8 mouse cellular contexts compared by ENCODE assay signal in genomic region chr7:128739462-128740277, GRCm38 (mm10). TPM values are rescaled to one million over a fixed set of nuclear protein-coding genes. Genes with fewer than 3 reads are reported as not detected.
A peak's percentile ranks its signal among the peaks of the same experiment; 100 is the strongest.
DNase-seq lines count a peak whose midpoint lies in the region; ATAC-seq and TF ChIP-seq lines count a peak whose summit lies in the region.

No protein-coding gene starts in this region.

- peaks cover 3 to 26% of the 10 kb centered on the region in 2 experiments; a peak in 2 of 4 replicates for H3K4me1 ChIP-seq in MEL (ENCODE audit: control insufficient read depth in 1 of 2, insufficient read depth in 2 of 2, low read length in 2 of 2)
- H3K4me1 ChIP-seq in cortical plate, adult 2 months (ENCODE audit: control insufficient read depth, insufficient read depth, low read length), result peaks cover 4% of the 10 kb centered on the region; the same call in 1 of the 2 replicates
- peaks cover 18% of the 10 kb centered on the region for H3K4me1 ChIP-seq in lung, embryonic 16.5 days (replicated peaks; ENCODE audit: control insufficient read depth, insufficient read depth, low read length)

- TF ChIP-seq POLR2A in MEL (IDR thresholded peaks at IDR 0.05; ENCODE audit: control insufficient read depth in 1 of 2, insufficient read depth in 1 of 2, low read depth in 1 of 2, low read length in 2 of 2, poor library complexity in 1 of 2), result no peak
- TF ChIP-seq POLR2A in cortical plate, adult 2 months (IDR thresholded peaks at IDR 0.05; ENCODE audit: extremely low read depth, insufficient read depth, low read length), result no peak

- TF ChIP-seq RAD21 in MEL (IDR thresholded peaks at IDR 0.05; ENCODE audit: low read depth, low read length), result no peak

- no peak for TF ChIP-seq CTCF in MEL (IDR thresholded peaks at IDR 0.05 in 2 of 3, conservative IDR thresholded peaks at IDR 0.05 in 1 of 3; ENCODE audit: control insufficient read depth in 1 of 3, insufficient read depth in 1 of 3, low read depth in 2 of 3, low read length in 3 of 3, poor library complexity in 1 of 3, severe bottlenecking in 1 of 3)
- TF ChIP-seq CTCF in cortical plate, adult 2 months (IDR thresholded peaks at IDR 0.05; ENCODE audit: extremely low read depth, insufficient read depth, low read length), result no peak

- peaks cover 1 to 27% of the 10 kb centered on the region in 2 experiments for H3K36me3 ChIP-seq in MEL (ENCODE audit: control insufficient read depth in 1 of 2, insufficient read depth in 2 of 2, low read length in 2 of 2)
- peaks cover 6% of the 10 kb centered on the region; the same call in 1 of the 2 replicates for H3K36me3 ChIP-seq in lung, embryonic 16.5 days (ENCODE audit: control insufficient read depth, insufficient read depth, low read length)

- peak overlapping the region; percentile 93 for H3K9ac ChIP-seq in MEL (ENCODE audit: control insufficient read depth, low read depth, low read length, poor library complexity, severe bottlenecking)
- peak overlapping the region; percentile 98 for H3K9ac ChIP-seq in lung, embryonic 16.5 days (ENCODE audit: low read length)

- H3K27me3 ChIP-seq in MEL (ENCODE audit: control insufficient read depth in 1 of 2, insufficient read depth in 2 of 2, low read length in 2 of 2), result no peaks in the 10 kb centered on the region
- H3K27me3 ChIP-seq in lung, embryonic 16.5 days (ENCODE audit: control insufficient read depth, insufficient read depth, low read depth, low read length), result no peaks in the 10 kb centered on the region; the same call in 1 of the 2 replicates

- peak overlapping the region; percentile 54 for H3K27ac ChIP-seq in MEL (ENCODE audit: control insufficient read depth, low read depth, low read length)
- H3K27ac ChIP-seq in cortical plate, adult 2 months (ENCODE audit: insufficient read depth, low read length), result peak overlapping the region; percentile 73; the same call in 1 of the 2 replicates
- peak overlapping the region; percentile 90 for H3K27ac ChIP-seq in lung, embryonic 16.5 days (ENCODE audit: low read length)

- H3K4me2 ChIP-seq in lung, embryonic 16.5 days (ENCODE audit: low read depth, low read length), result peak overlapping the region; percentile 88

- H3K79me2 ChIP-seq in MEL (ENCODE audit: control insufficient read depth, insufficient read depth, low read length, poor library complexity), result peaks cover 51% of the 10 kb centered on the region

- WGBS in lung, embryonic 16.5 days, result under 1% methylated on average over 54 of the region's 80 CpGs

- H3K4me3 ChIP-seq in MEL (ENCODE audit: control insufficient read depth in 1 of 2, insufficient read depth in 1 of 2, low read depth in 2 of 2, low read length in 2 of 2), result peak overlapping the region; percentile 85 to 86
- H3K4me3 ChIP-seq in cortical plate, adult 2 months (ENCODE audit: insufficient read depth, low read length), result peak overlapping the region; percentile 67
- peak overlapping the region; percentile 82 for H3K4me3 ChIP-seq in lung, embryonic 16.5 days (ENCODE audit: low read length)

- no peaks in the 10 kb centered on the region for H3K9me3 ChIP-seq in MEL (replicated peaks; ENCODE audit: insufficient read depth, low read length)
- H3K9me3 ChIP-seq in lung, embryonic 16.5 days (ENCODE audit: control insufficient read depth, low read length), result no peaks in the 10 kb centered on the region

- no peak for TF ChIP-seq EP300 in MEL (IDR thresholded peaks at IDR 0.05; ENCODE audit: low read depth in 1 of 2, low read length in 2 of 2)

- DNase-seq in 3T3-L1 (ENCODE audit: low read depth, low spot score) (peak; percentile 48), MEL (ENCODE audit: low read depth, low spot score) (peak; percentile 75)
- peak; percentile 55 for DNase-seq in heart, adult 8-10 months (ENCODE audit: low spot score)
- DNase-seq in kidney, adult 18-20 months, result peak; percentile 58
- DNase-seq in retina, postnatal 1 day, result peak; percentile 34
- DNase-seq in urinary bladder, postnatal 10 days (ENCODE audit: low spot score), result peak; percentile 23

- peak; percentile 53 for ATAC-seq in lung, embryonic 16.5 days (ENCODE audit: low read depth)

TF ChIP-seq in MEL, 35 proteins besides CTCF, POLR2A, EP300 and RAD21:
- TF ChIP-seq ZKSCAN1 (IDR thresholded peaks at IDR 0.05; ENCODE audit: low read depth, low read length) (no peak; the same call in 1 of the 2 replicates), SMC3 (IDR thresholded peaks at IDR 0.05; ENCODE audit: low read depth, low read length) (no peak), KAT2A (conservative IDR thresholded peaks at IDR 0.05; ENCODE audit: low read depth, low read length) (no peak), ETS1 (IDR thresholded peaks at IDR 0.05; ENCODE audit: low read depth, low read length) (no peak; the same call in 1 of the 2 replicates), TCF12 (IDR thresholded peaks at IDR 0.05; ENCODE audit: low read depth, low read length) (no peak), BHLHE40 (IDR thresholded peaks at IDR 0.05; ENCODE audit: borderline replicate concordance, low read depth, low read length) (no peak), ZC3H11A (IDR thresholded peaks at IDR 0.05; ENCODE audit: low read depth, low read length) (no peak), NRF1 (IDR thresholded peaks at IDR 0.05; ENCODE audit: insufficient read depth, low read depth, low read length, poor library complexity, severe bottlenecking) (no peak), JUND (IDR thresholded peaks at IDR 0.05; ENCODE audit: low read depth, low read length) (no peak), MYB (IDR thresholded peaks at IDR 0.05; ENCODE audit: low read depth, low read length) (no peak), ZNF384 (IDR thresholded peaks at IDR 0.05; ENCODE audit: low read depth, low read length) (peak; percentile 94), ELF1 (IDR thresholded peaks at IDR 0.05; ENCODE audit: low read depth, low read length) (peak; percentile 64; the same call in 1 of the 2 replicates), CHD1 (IDR thresholded peaks at IDR 0.05; ENCODE audit: low read depth, low read length) (0 out of 2 replicates have a peak, but pooled peaks have one; percentile 82), USF1 (IDR thresholded peaks at IDR 0.05; ENCODE audit: low read depth, low read length) (no peak), POLR2AphosphoS2 (IDR thresholded peaks at IDR 0.05; ENCODE audit: low read length) (no peak), MAX (IDR thresholded peaks at IDR 0.05; ENCODE audit: low read length) (no peak), TAL1 (IDR thresholded peaks at IDR 0.05; ENCODE audit: low read length) (no peak), E2F4 (IDR thresholded peaks at IDR 0.05; ENCODE audit: borderline replicate concordance, low read depth, low read length) (no peak), ZMIZ1 (IDR thresholded peaks at IDR 0.05; ENCODE audit: low read depth, low read length) (no peak), GATA1 (IDR thresholded peaks at IDR 0.05; ENCODE audit: low read depth, low read length) (no peak), MAFK (IDR thresholded peaks at IDR 0.05; ENCODE audit: borderline replicate concordance, low read depth, low read length) (no peak), HCFC1 (IDR thresholded peaks at IDR 0.05; ENCODE audit: low read depth, low read length) (peak; percentile 62), CHD2 (IDR thresholded peaks at IDR 0.05; ENCODE audit: low read length) (no peak), UBTF (IDR thresholded peaks at IDR 0.05; ENCODE audit: borderline replicate concordance, insufficient read depth, low read depth, low read length) (no peak), GABPA (IDR thresholded peaks at IDR 0.05; ENCODE audit: low read depth, low read length) (no peak), MYC (IDR thresholded peaks at IDR 0.05; ENCODE audit: low read depth, low read length) (no peak), MXI1 (IDR thresholded peaks at IDR 0.05; ENCODE audit: low read depth, low read length) (peak; percentile 61), NELFE (IDR thresholded peaks at IDR 0.05; ENCODE audit: low read depth, low read length) (no peak), USF2 (IDR thresholded peaks at IDR 0.05; ENCODE audit: borderline replicate concordance in 1 of 2, insufficient read depth in 1 of 2, low read depth in 1 of 2, low read length in 2 of 2) (no peak), SIN3A (IDR thresholded peaks at IDR 0.05; ENCODE audit: low read length) (peak; percentile 76; the same call in 1 of the 2 replicates), POLR2AphosphoS5 (IDR thresholded peaks at IDR 0.05; ENCODE audit: borderline replicate concordance, low read depth, low read length) (no peak), RCOR1 (IDR thresholded peaks at IDR 0.05; ENCODE audit: low read depth, low read length) (no peak), TBP (IDR thresholded peaks at IDR 0.05; ENCODE audit: low read depth, low read length) (0 out of 2 replicates have a peak, but pooled peaks have one; percentile 12), MAZ (IDR thresholded peaks at IDR 0.05; ENCODE audit: low read depth, low read length) (no peak; the same call in 1 of the 2 replicates), MEF2A (IDR thresholded peaks at IDR 0.05; ENCODE audit: extremely low read depth, insufficient replicate concordance, low read depth, low read length, poor library complexity, severe bottlenecking) (no peak)

RNA-seq across cellular contexts. Expression of gene Mcmbp, which starts 0.6 kb away (rescaled TPM):
- 44.6 and 49.3 TPM in 2 replicates for total RNA-seq in MEL (2012; rRNA removed)
- 10 to 100 TPM in 1 of 2 experiments, not detected in 1; 91.1 TPM for polyA plus RNA-seq in MEL (2012; ENCODE audit: insufficient read depth in 1 of 2, insufficient read length in 2 of 2, low read depth in 1 of 2, low replicate concordance in 2 of 2, missing spikeins in 1 of 2)
- 14.2 and 15.6 TPM in 2 replicates for polyA plus RNA-seq in cortical plate, adult 2 months (2012; rRNA removed)
- total RNA-seq in heart, adult 8-10 months (2022), result 10 to 100 TPM; 19.7 to 21.6 (median 21.1) TPM
- 58.7 and 62.4 TPM in 2 replicates for polyA plus RNA-seq in lung, embryonic 16.5 days (2015; fragmentation: Nextera tagmentation; extraction: Ambion mirVana)

RNA-seq across cellular contexts. Expression of gene Sec23ip, which starts 5.1 kb away (rescaled TPM):
- 20.7 and 21.2 TPM in 2 replicates for total RNA-seq in MEL (2012; rRNA removed)
- 10 to 100 TPM in 1 of 2 experiments, not detected in 1; 43.7 TPM for polyA plus RNA-seq in MEL (2012; ENCODE audit: insufficient read depth in 1 of 2, insufficient read length in 2 of 2, low read depth in 1 of 2, low replicate concordance in 2 of 2, missing spikeins in 1 of 2)
- polyA plus RNA-seq in cortical plate, adult 2 months (2012; rRNA removed), result 18.2 and 18.4 TPM in 2 replicates
- 10 to 100 TPM; 21.4 to 34.4 (median 26.8) TPM for total RNA-seq in heart, adult 8-10 months (2022)
- polyA plus RNA-seq in lung, embryonic 16.5 days (2015; fragmentation: Nextera tagmentation; extraction: Ambion mirVana), result 35.6 and 41.0 TPM in 2 replicates

Comparison
In these comparisons a context has a peak if more than half of its experiments do, and no peak if none do; other contexts are left out.
1. Peak in every context shown above with its lines: DNase-seq, ATAC-seq, H3K4me3 ChIP-seq and H3K27ac ChIP-seq.
2. DNase-seq: peak in every context shown above with its lines; median percentile 75 in MEL; 58 in kidney, adult 18-20 months; 55 in heart, adult 8-10 months; 48 in 3T3-L1; 34 in retina, postnatal 1 day; 23 in urinary bladder, postnatal 10 days.